Mouse (Mus musculus): ENCODE data around the gene Mcm2.

Gene Mcm2

GRCm38 (mm10) chr6:88898534-88899048 is at the start of gene Mcm2:
TSS of gene Mcm2 (minus strand) at chr6:88898780.
- in situ Hi-C loops (cut with MboI, MseI) = no loop called here

GRCm38 (mm10) chr6:88947771-88948170 is 49.2 kb upstream of the Mcm2 start:
- in situ Hi-C loops (cut with MboI, MseI) = no loop called here

DNA sequence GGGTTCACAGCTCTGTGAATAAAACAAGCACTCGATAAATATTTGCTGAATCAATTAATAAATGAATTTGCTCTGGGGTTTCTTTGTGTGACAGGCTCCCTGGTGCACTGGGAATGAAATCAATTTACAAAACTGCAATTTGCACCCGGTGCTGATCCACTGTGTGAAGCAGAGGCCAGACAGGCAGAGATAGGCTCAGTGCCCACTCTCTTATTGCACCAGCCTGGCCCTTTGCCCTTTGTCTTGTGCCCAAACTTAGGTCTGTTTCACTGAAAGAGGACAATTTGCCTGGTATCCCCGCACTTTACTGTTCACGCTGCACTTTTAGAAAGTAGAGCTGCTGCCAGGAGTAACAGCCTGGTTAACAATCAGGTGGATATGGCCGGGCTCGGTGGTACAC is 47.9 kb upstream of the Mcm2 start:
- in situ Hi-C loops (cut with MboI, MseI) = no loop called here

- in situ Hi-C loops (cut with MboI, MseI) = no loop called here
These were observed 45.1 kb upstream of the Mcm2 start for GRCm38 (mm10) chr6:88943666-88944065.

GRCm38 (mm10) chr6:88942595-88942994 is 44.0 kb upstream of the Mcm2 start:
- in situ Hi-C loops (cut with MboI, MseI) = no loop called here

- in situ Hi-C loops (cut with MboI, MseI) = no loop called here
These were observed 43.0 kb upstream of the Mcm2 start for GRCm38 (mm10) chr6:88941628-88942027.

GRCm38 (mm10) chr6:88940090-88940916 is 41.7 kb upstream of the Mcm2 start:
- in situ Hi-C loops (cut with MboI, MseI) = no loop called here

DNA sequence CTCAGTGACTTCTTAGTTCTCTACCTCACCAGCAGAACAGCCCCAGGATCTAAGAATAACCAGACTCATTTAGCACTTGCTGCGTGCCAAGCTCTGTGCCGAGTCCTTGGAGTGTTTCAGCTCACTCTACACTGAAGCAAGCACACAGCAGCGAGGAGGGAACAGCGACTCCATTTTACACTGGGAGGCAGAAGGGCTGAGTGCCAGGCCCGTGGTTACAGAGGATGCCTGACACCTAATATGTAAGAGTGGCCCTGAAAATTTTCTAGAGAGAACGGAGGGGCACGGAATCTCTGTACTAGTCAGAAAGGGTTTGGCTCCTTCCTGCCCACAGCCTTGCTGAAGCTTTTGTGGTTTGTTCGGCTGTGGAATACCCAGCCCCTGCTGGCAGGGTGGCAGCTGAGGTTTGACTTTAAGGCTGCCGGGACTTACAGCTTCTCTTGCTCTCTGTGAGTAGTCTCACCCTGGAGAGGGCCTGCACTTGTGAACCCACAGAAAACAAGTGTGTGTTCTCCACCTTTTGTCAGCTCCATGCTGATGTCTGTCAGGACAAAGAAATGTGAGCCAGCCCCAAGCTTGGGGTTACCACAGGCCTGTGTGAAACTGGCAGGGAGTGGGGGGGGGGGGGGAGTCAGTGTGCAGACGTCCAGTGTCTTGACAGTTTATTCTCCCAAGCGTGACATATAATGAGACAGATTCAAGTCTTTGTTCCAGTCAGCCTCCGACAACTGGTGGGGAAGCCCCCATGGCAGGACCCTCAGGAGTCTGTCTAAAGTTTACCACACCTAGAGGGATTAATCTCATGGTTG is 40.9 kb upstream of the Mcm2 start:
- in situ Hi-C loops (cut with MboI, MseI) = no loop called here

DNA sequence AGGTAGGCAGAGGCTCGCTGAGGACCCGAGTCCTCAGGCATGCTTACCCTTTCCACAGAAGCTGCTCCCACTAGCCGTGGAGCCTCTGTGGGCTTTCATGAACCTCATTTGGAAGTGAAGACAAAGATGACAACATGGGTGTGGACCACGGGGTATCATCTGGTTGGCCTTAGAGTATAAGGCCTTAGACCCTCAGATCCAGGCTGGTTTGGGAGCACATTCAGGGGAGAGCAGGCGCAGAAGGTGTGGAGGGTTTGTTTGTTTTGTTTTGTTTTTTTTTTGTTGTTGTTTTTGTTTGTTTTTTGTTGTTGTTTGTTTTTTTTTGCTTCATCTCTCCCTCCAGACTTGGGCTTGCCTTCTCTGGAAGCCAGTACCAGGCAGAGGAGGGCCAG is 40.1 kb upstream of the Mcm2 start:
- in situ Hi-C loops (cut with MboI, MseI) = no loop called here

- in situ Hi-C loops (cut with MboI, MseI) = no loop called here
These were observed 39.5 kb upstream of the Mcm2 start for GRCm38 (mm10) chr6:88937971-88938663.

DNA sequence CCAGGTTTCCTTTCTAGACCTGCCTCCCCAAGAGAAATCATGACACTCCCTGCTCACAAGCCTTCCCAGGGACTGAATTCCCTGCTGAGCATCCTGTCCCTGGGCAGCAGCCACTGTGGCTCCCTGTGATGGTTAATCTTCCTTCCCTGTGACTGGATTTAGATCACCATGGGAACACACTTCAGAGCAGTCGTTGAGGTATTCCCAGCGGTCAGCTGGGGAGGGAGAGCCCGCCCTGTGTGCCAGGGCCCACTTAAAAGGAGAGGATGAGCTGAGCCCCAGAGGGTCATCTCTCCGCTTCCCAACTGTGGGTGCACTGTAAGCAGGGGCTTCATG is 38.6 kb upstream of the Mcm2 start:
- in situ Hi-C loops (cut with MboI, MseI) = no loop called here

DNA sequence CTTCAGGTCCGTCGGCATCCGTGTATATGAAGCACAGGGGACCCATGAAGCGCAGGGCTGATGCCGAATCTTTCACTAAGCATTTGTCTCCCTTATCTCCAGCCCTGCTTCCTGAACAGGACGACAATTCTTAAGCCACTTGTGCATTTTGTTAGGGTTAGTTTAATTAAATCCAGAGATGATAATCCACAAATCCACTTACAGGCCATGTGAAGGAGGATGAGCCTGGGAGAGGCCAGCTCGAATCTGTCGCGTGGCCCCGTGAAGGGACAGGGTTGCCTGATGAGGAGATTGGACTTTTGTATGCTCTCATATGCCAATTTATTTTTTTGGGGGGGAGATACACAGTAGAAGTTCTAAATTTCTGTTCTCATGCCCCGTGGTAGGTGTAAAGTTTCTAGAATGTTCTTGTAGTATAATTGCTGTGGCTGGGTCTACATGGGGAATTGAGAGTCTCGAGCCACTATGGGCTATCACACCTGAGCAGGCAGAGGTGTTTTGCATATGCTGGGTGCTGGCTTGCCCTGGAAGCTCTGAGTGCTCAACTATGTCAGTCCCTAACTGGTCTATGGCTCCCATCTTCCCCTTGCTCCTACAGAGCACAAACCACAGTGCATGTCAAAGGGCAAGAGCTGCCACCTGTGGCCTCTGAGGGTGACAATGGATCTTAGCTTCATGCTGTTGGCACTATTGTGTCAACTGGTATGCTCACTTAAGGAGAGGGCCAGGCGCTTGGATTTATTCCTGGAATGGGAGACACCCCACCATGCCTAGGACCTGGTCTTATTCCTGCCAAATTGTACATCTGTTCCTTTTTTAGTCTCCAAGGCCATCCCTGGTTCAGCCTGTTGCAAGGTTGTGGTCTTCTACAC is 38.0 kb upstream of the Mcm2 start:
- in situ Hi-C loops (cut with MboI, MseI) = no loop called here

DNA sequence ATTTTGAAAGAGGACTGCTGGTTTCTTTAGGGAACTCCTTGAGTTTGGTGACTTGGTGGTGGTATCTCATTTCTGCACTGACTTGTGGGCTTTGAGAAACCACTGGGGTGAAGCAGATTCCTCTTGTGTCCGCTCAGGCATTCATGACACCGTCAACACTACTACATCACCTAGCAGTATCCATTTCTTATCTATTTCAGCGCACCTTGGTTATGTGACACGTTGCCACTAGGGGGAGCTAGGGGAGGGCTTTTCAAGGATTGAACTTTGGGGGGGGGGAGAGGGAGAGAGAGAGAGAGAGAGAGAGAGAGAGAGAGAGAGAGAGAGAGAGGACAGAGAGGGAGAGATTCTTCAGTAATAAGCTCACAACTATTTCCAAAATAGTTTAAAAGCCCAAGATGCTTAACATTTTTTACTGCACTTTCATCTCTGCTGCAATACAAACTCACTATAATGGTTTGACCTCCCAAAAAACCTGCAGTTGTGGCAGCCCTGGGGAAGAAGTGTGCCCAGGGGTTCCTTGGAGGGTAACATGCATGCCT is 37.2 kb upstream of the Mcm2 start:
- in situ Hi-C loops (cut with MboI, MseI) = no loop called here

DNA sequence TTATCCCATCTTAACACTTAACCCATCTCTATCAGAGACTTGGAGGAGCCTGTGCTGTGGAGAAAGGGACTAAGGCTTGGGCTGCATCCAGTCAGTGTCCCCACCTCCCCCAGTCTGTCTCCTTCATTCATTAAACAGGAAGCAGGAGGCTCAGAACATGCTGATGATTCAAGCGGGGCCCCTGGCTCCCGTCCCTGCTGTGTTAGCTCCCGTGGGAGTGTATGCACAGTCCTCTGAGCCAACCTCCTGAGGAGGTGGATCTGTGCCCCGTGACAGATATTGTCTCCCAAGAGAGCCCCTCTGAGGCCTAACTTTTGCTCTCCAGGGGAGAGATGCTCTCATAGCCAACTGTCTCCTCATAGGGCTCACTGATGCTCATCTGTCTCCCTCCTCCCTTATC is 36.2 kb upstream of the Mcm2 start:
- in situ Hi-C loops (cut with MboI, MseI) = loop anchor here (5.0 kb wide), 1 partner anchor 622 kb away; no protein-coding TSS in a partner anchor

- in situ Hi-C loops (cut with MboI, MseI) = loop anchor here (5.0 kb wide), 1 partner anchor 623 kb away; no protein-coding TSS in a partner anchor
These were observed 35.6 kb upstream of the Mcm2 start for GRCm38 (mm10) chr6:88934132-88934531.

- in situ Hi-C loops (cut with MboI, MseI) = loop anchor here (5.0 kb wide), 1 partner anchor 626 kb away; no protein-coding TSS in a partner anchor
These were observed 32.9 kb upstream of the Mcm2 start for GRCm38 (mm10) chr6:88931449-88931848.

- in situ Hi-C loops (cut with MboI, MseI) = loop anchor here (5.0 kb wide), 1 partner anchor 627 kb away; no protein-coding TSS in a partner anchor
These were observed 31.5 kb upstream of the Mcm2 start for GRCm38 (mm10) chr6:88930049-88930448.

DNA sequence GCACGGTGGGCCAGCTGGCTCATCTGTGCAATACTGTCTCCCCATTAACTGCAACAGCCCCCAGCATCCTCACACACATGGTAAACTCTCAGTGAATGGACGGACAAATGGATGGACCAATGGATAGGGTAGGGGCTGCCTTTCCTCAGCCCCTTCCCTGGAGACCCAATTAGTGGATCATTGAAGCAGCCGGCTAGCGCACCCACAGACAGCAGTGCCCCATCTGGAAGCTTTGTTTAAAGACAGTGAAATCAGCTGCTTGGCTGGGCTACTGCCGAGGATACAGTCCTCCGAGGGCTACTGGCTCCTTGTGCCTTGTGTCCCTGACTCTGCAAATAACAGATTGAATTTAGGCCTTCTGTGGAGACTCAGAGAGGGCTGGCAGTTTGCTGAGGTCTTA is 30.9 kb upstream of the Mcm2 start:
- in situ Hi-C loops (cut with MboI, MseI) = loop anchor here (5.0 kb wide), 1 partner anchor 83 kb away; no protein-coding TSS in a partner anchor

DNA sequence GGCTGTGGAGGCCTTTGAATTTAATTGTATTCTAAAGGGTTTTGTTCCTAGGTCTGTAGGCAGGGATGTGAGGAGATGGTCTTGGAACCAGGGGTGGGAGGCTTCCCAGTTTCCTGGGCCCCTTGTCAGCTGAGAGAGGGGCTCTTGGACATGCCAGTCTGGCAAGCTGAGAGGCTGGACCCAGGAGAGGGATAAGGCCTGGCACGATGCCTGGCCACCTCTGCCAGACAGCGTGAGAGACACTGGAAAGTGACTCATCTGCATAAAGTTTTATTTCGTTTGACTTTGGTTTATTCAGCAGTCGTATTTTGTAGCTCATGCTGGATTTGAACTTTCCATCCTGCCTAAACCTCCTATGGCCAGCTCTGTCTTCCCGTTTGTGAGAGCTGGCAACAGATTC is 30.0 kb upstream of the Mcm2 start:
- in situ Hi-C loops (cut with MboI, MseI) = loop anchor here (5.0 kb wide), 1 partner anchor 84 kb away; no protein-coding TSS in a partner anchor

- in situ Hi-C loops (cut with MboI, MseI) = loop anchor here (5.0 kb wide), 1 partner anchor 84 kb away; no protein-coding TSS in a partner anchor
These were observed 29.4 kb upstream of the Mcm2 start for GRCm38 (mm10) chr6:88928026-88928425.

Data from T-helper 1 cell (primary cell).